Mouse (Mus musculus): Measurements from ENCODE around the gene Atp8a2. TPM values are rescaled to one million over a fixed set of nuclear protein-coding genes. Genes with fewer than 3 reads are reported as not detected.
"Not testable (repeated sequence)": the region's sequence is repeated elsewhere in the genome, so short reads cannot be mapped to it uniquely, and the experiment has no call there.

Atp8a2 gene
- polyA plus RNA-seq, 1 experiment from 2014 or later: 10.3 TPM

GRCm38 (mm10) chr14:59942199-59942598 is 254.8 kb downstream of the Atp8a2 start:
- no peak overlapping the region for H3K9ac ChIP-seq (ENCODE audit: low read depth, low read length)
- DNase-seq (ENCODE audit: low spot score): no peak
- no peak overlapping the region for H3K4me3 ChIP-seq (ENCODE audit: low read depth, low read length)
- no peaks in the 10 kb centered on the region for H3K4me1 ChIP-seq (replicated peaks; ENCODE audit: control insufficient read depth, insufficient read depth, low read length)
- no peak for ATAC-seq (ENCODE audit: low FRiP score)
- no peaks in the 10 kb centered on the region for H3K9me3 ChIP-seq (ENCODE audit: control insufficient read depth, low read length)
- no peaks in the 10 kb centered on the region for H3K27me3 ChIP-seq (ENCODE audit: control insufficient read depth, insufficient read depth, low read length)
- 45% methylated on average over 2 of the region's 2 CpGs for WGBS
- H3K27ac ChIP-seq (ENCODE audit: low read depth, low read length): no peak overlapping the region
- no peaks in the 10 kb centered on the region for H3K36me3 ChIP-seq (ENCODE audit: control insufficient read depth, insufficient read depth, low read length)
- no peak overlapping the region for H3K4me2 ChIP-seq (replicated peaks; ENCODE audit: low read depth, low read length)

- H3K4me3 ChIP-seq (ENCODE audit: low read depth, low read length): no peak overlapping the region
- DNase-seq (ENCODE audit: low spot score) (no peak), ATAC-seq (ENCODE audit: low FRiP score) (no peak)
- whole genome bisulfite sequencing: 37% methylated on average over 6 of the region's 6 CpGs
- no peaks in the 10 kb centered on the region for H3K36me3 ChIP-seq (ENCODE audit: control insufficient read depth, insufficient read depth, low read length)
- no peaks in the 10 kb centered on the region for H3K9me3 ChIP-seq (ENCODE audit: control insufficient read depth, low read length)
- no peak overlapping the region for H3K4me2 ChIP-seq (replicated peaks; ENCODE audit: low read depth, low read length)
- H3K27me3 ChIP-seq (ENCODE audit: control insufficient read depth, insufficient read depth, low read length): no peaks in the 10 kb centered on the region
- no peak overlapping the region for H3K9ac ChIP-seq (ENCODE audit: low read depth, low read length)
- H3K4me1 ChIP-seq (replicated peaks; ENCODE audit: control insufficient read depth, insufficient read depth, low read length): no peaks in the 10 kb centered on the region
- H3K27ac ChIP-seq (ENCODE audit: low read depth, low read length): no peak overlapping the region
Observed at GRCm38 (mm10) chr14:59932355-59932754, 264.6 kb downstream of the Atp8a2 start.

- no peaks in the 10 kb centered on the region for H3K36me3 ChIP-seq (ENCODE audit: control insufficient read depth, insufficient read depth, low read length)
- no peaks in the 10 kb centered on the region for H3K27me3 ChIP-seq (ENCODE audit: control insufficient read depth, insufficient read depth, low read length)
- WGBS: 94% methylated on average over 13 of the region's 13 CpGs
- no peak for DNase-seq (ENCODE audit: low spot score)
- no peak overlapping the region for H3K9ac ChIP-seq (ENCODE audit: low read depth, low read length)
- H3K4me2 ChIP-seq (replicated peaks; ENCODE audit: low read depth, low read length): no peak overlapping the region
- H3K27ac ChIP-seq (ENCODE audit: low read depth, low read length): no peak overlapping the region
- no peak for ATAC-seq (ENCODE audit: low FRiP score)
- H3K9me3 ChIP-seq (ENCODE audit: control insufficient read depth, low read length): no peaks in the 10 kb centered on the region
- no peaks in the 10 kb centered on the region for H3K4me1 ChIP-seq (replicated peaks; ENCODE audit: control insufficient read depth, insufficient read depth, low read length)
- H3K4me3 ChIP-seq (ENCODE audit: low read depth, low read length): no peak overlapping the region
Observed at GRCm38 (mm10) chr14:59931412-59932058, 265.4 kb downstream of the Atp8a2 start.

DNA sequence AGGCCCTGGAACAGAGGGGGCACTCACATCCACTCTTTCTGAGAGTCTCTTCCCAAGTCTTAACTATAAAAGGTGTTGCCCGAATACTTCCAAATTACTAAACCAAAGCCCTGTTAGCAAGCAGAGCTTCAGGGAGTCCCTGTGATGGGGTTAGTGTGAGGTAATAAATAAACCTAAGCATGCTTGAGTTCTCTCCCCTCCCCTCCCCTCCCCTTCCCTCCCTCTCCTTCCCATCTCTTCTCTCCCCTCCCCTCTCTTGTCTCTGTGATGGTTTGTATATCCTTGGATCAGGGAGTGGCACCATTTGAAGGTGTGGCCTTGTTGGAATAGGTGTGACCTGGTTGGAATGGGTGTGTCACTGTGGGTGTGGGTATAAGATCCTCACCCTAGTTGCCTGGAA is 267.8 kb downstream of the Atp8a2 start:
- not testable (repeated sequence) for H3K36me3 ChIP-seq (ENCODE audit: control insufficient read depth, insufficient read depth, low read length); H3K4me1 ChIP-seq (replicated peaks; ENCODE audit: control insufficient read depth, insufficient read depth, low read length); H3K4me3 ChIP-seq (ENCODE audit: low read depth, low read length); H3K9ac ChIP-seq (ENCODE audit: low read depth, low read length); DNase-seq (ENCODE audit: low spot score); H3K27ac ChIP-seq (ENCODE audit: low read depth, low read length); H3K4me2 ChIP-seq (replicated peaks; ENCODE audit: low read depth, low read length); H3K9me3 ChIP-seq (ENCODE audit: control insufficient read depth, low read length); ATAC-seq (ENCODE audit: low FRiP score); H3K27me3 ChIP-seq (ENCODE audit: control insufficient read depth, insufficient read depth, low read length)
- 100% methylated on average over 1 of the region's 1 CpGs for WGBS

- WGBS: 86% methylated on average over 5 of the region's 5 CpGs
- no peaks in the 10 kb centered on the region for H3K9me3 ChIP-seq (ENCODE audit: control insufficient read depth, low read length)
- no peak overlapping the region for H3K27ac ChIP-seq (ENCODE audit: low read depth, low read length)
- no peaks in the 10 kb centered on the region for H3K4me1 ChIP-seq (replicated peaks; ENCODE audit: control insufficient read depth, insufficient read depth, low read length)
- no peak overlapping the region for H3K4me2 ChIP-seq (replicated peaks; ENCODE audit: low read depth, low read length)
- H3K36me3 ChIP-seq (ENCODE audit: control insufficient read depth, insufficient read depth, low read length): no peaks in the 10 kb centered on the region
- H3K9ac ChIP-seq (ENCODE audit: low read depth, low read length): no peak overlapping the region
- ATAC-seq (ENCODE audit: low FRiP score) (no peak), DNase-seq (ENCODE audit: low spot score) (no peak)
- H3K27me3 ChIP-seq (ENCODE audit: control insufficient read depth, insufficient read depth, low read length): no peaks in the 10 kb centered on the region
- no peak overlapping the region for H3K4me3 ChIP-seq (ENCODE audit: low read depth, low read length)
Observed at GRCm38 (mm10) chr14:59928781-59929180, 268.2 kb downstream of the Atp8a2 start.

GRCm38 (mm10) chr14:59927804-59928203 is 269.2 kb downstream of the Atp8a2 start:
- no peaks in the 10 kb centered on the region for H3K27me3 ChIP-seq (ENCODE audit: control insufficient read depth, insufficient read depth, low read length)
- no peak overlapping the region for H3K9ac ChIP-seq (ENCODE audit: low read depth, low read length)
- no peaks in the 10 kb centered on the region for H3K36me3 ChIP-seq (ENCODE audit: control insufficient read depth, insufficient read depth, low read length)
- no peak for ATAC-seq (ENCODE audit: low FRiP score)
- H3K27ac ChIP-seq (ENCODE audit: low read depth, low read length): no peak overlapping the region
- H3K4me3 ChIP-seq (ENCODE audit: low read depth, low read length): no peak overlapping the region
- no peaks in the 10 kb centered on the region for H3K9me3 ChIP-seq (ENCODE audit: control insufficient read depth, low read length)
- H3K4me1 ChIP-seq (replicated peaks; ENCODE audit: control insufficient read depth, insufficient read depth, low read length): no peaks in the 10 kb centered on the region
- WGBS: 49% methylated on average over 5 of the region's 5 CpGs
- DNase-seq (ENCODE audit: low spot score): no peak
- H3K4me2 ChIP-seq (replicated peaks; ENCODE audit: low read depth, low read length): no peak overlapping the region

- Histone ChIP-seq H3K4me2 (replicated peaks; ENCODE audit: low read depth, low read length) (no peak overlapping the region), H3K9me3 (ENCODE audit: control insufficient read depth, low read length) (no peaks in the 10 kb centered on the region), H3K9ac (ENCODE audit: low read depth, low read length) (no peak overlapping the region), H3K27ac (ENCODE audit: low read depth, low read length) (no peak overlapping the region), H3K4me3 (ENCODE audit: low read depth, low read length) (no peak overlapping the region), H3K27me3 (ENCODE audit: control insufficient read depth, insufficient read depth, low read length) (no peaks in the 10 kb centered on the region), H3K4me1 (replicated peaks; ENCODE audit: control insufficient read depth, insufficient read depth, low read length) (no peaks in the 10 kb centered on the region), H3K36me3 (ENCODE audit: control insufficient read depth, insufficient read depth, low read length) (no peaks in the 10 kb centered on the region)
- DNase-seq (ENCODE audit: low spot score): no peak
- WGBS: 76% methylated on average over 8 of the region's 8 CpGs
- ATAC-seq (ENCODE audit: low FRiP score): no peak
Observed at GRCm38 (mm10) chr14:59919865-59920264, 277.1 kb downstream of the Atp8a2 start.

GRCm38 (mm10) chr14:59903484-59904130 is 293.4 kb downstream of the Atp8a2 start:
- no peak overlapping the region for H3K4me2 ChIP-seq (replicated peaks; ENCODE audit: low read depth, low read length)
- H3K9me3 ChIP-seq (ENCODE audit: control insufficient read depth, low read length): no peaks in the 10 kb centered on the region
- H3K27me3 ChIP-seq (ENCODE audit: control insufficient read depth, insufficient read depth, low read length): no peaks in the 10 kb centered on the region
- DNase-seq (ENCODE audit: low spot score): no peak
- no peaks in the 10 kb centered on the region for H3K36me3 ChIP-seq (ENCODE audit: control insufficient read depth, insufficient read depth, low read length)
- ATAC-seq (ENCODE audit: low FRiP score): no peak
- H3K27ac ChIP-seq (ENCODE audit: low read depth, low read length): no peak overlapping the region
- no peaks in the 10 kb centered on the region for H3K4me1 ChIP-seq (replicated peaks; ENCODE audit: control insufficient read depth, insufficient read depth, low read length)
- H3K4me3 ChIP-seq (ENCODE audit: low read depth, low read length): no peak overlapping the region
- 83% methylated on average over 7 of the region's 7 CpGs for WGBS
- H3K9ac ChIP-seq (ENCODE audit: low read depth, low read length): no peak overlapping the region

GRCm38 (mm10) chr14:59893971-59894370 is 303.0 kb downstream of the Atp8a2 start:
- DNase-seq (ENCODE audit: low spot score) (no peak), ATAC-seq (ENCODE audit: low FRiP score) (no peak)

More at GRCm38 (mm10) chr14:59893971-59894370, 303.0 kb downstream of the Atp8a2 start:
- 76% methylated on average over 1 of the region's 1 CpGs for WGBS
- Histone ChIP-seq H3K4me3 (ENCODE audit: low read depth, low read length) (no peak overlapping the region), H3K27me3 (ENCODE audit: control insufficient read depth, insufficient read depth, low read length) (no peaks in the 10 kb centered on the region), H3K27ac (ENCODE audit: low read depth, low read length) (no peak overlapping the region), H3K9ac (ENCODE audit: low read depth, low read length) (no peak overlapping the region), H3K4me1 (replicated peaks; ENCODE audit: control insufficient read depth, insufficient read depth, low read length) (no peaks in the 10 kb centered on the region), H3K36me3 (ENCODE audit: control insufficient read depth, insufficient read depth, low read length) (no peaks in the 10 kb centered on the region), H3K9me3 (ENCODE audit: control insufficient read depth, low read length) (no peaks in the 10 kb centered on the region), H3K4me2 (replicated peaks; ENCODE audit: low read depth, low read length) (no peak overlapping the region)
